Mouse (Mus musculus): ENCODE measurements around the gene Dcp1a. TPM values are rescaled to one million over a fixed set of nuclear protein-coding genes. Genes with fewer than 3 reads are reported as not detected.
A peak's percentile ranks its signal among the peaks of the same experiment; 100 is the strongest.
"Not testable (repeated sequence)": the region's sequence is repeated elsewhere in the genome, so short reads cannot be mapped to it uniquely, and the experiment has no call there.

The Dcp1a gene
- polyA plus RNA-seq, 1 experiment from 2014 or later, result 18.3 TPM

GRCm38 (mm10) chr14:30530726-30531269 is 51.5 kb downstream of the Dcp1a start:
- H3K27me3 ChIP-seq (ENCODE audit: control insufficient read depth, insufficient read depth, low read depth, low read length), result no peaks in the 10 kb centered on the region
- peaks cover 11% of the 10 kb centered on the region for H3K36me3 ChIP-seq (ENCODE audit: control insufficient read depth, insufficient read depth, low read length)
- no peak overlapping the region for H3K4me3 ChIP-seq (ENCODE audit: low read depth, low read length)
- H3K9me3 ChIP-seq (replicated peaks; ENCODE audit: control insufficient read depth, low read length, poor library complexity, severe bottlenecking), result no peaks in the 10 kb centered on the region
- 55% methylated on average over 8 of the region's 8 CpGs for WGBS
- no peak overlapping the region for H3K4me2 ChIP-seq (ENCODE audit: low read length)
- no peak overlapping the region for H3K27ac ChIP-seq (ENCODE audit: low read length)
- 0 out of 2 replicates have a peak, but pooled peaks have one; percentile 51 for ATAC-seq
- no peaks in the 10 kb centered on the region; the same call in 1 of the 2 replicates for H3K4me1 ChIP-seq (ENCODE audit: control insufficient read depth, insufficient read depth, low read length)
- no peak overlapping the region for H3K9ac ChIP-seq (ENCODE audit: low read depth, low read length)

GRCm38 (mm10) chr14:30531431-30531830 is 52.1 kb downstream of the Dcp1a start:
- 66% methylated on average over 5 of the region's 5 CpGs for WGBS
- Histone ChIP-seq H3K9ac (ENCODE audit: low read depth, low read length) (no peak overlapping the region), H3K27me3 (ENCODE audit: control insufficient read depth, insufficient read depth, low read depth, low read length) (no peaks in the 10 kb centered on the region), H3K27ac (ENCODE audit: low read length) (no peak overlapping the region), H3K4me1 (ENCODE audit: control insufficient read depth, insufficient read depth, low read length) (no peaks in the 10 kb centered on the region; the same call in 1 of the 2 replicates), H3K4me2 (ENCODE audit: low read length) (no peak overlapping the region), H3K4me3 (ENCODE audit: low read depth, low read length) (no peak overlapping the region), H3K9me3 (replicated peaks; ENCODE audit: control insufficient read depth, low read length, poor library complexity, severe bottlenecking) (no peaks in the 10 kb centered on the region), H3K36me3 (ENCODE audit: control insufficient read depth, insufficient read depth, low read length) (peaks cover 6% of the 10 kb centered on the region)
- no peak for ATAC-seq

- Histone ChIP-seq H3K4me1 (ENCODE audit: control insufficient read depth, insufficient read depth, low read length) (no peaks in the 10 kb centered on the region; the same call in 1 of the 2 replicates), H3K9ac (ENCODE audit: low read depth, low read length) (no peak overlapping the region), H3K36me3 (ENCODE audit: control insufficient read depth, insufficient read depth, low read length) (peaks cover 3% of the 10 kb centered on the region), H3K4me2 (ENCODE audit: low read length) (no peak overlapping the region), H3K27ac (ENCODE audit: low read length) (no peak overlapping the region), H3K4me3 (ENCODE audit: low read depth, low read length) (no peak overlapping the region), H3K27me3 (ENCODE audit: control insufficient read depth, insufficient read depth, low read depth, low read length) (no peaks in the 10 kb centered on the region), H3K9me3 (replicated peaks; ENCODE audit: control insufficient read depth, low read length, poor library complexity, severe bottlenecking) (no peaks in the 10 kb centered on the region)
- WGBS, result 93% methylated on average over 6 of the region's 6 CpGs
- no peak for ATAC-seq
These were observed 52.6 kb downstream of the Dcp1a start for GRCm38 (mm10) chr14:30531896-30532295.

- Histone ChIP-seq H3K27me3 (ENCODE audit: control insufficient read depth, insufficient read depth, low read depth, low read length) (no peaks in the 10 kb centered on the region), H3K9ac (ENCODE audit: low read depth, low read length) (no peak overlapping the region), H3K36me3 (ENCODE audit: control insufficient read depth, insufficient read depth, low read length) (no peaks in the 10 kb centered on the region; the same call in 1 of the 2 replicates), H3K4me2 (ENCODE audit: low read length) (no peak overlapping the region), H3K4me1 (ENCODE audit: control insufficient read depth, insufficient read depth, low read length) (no peaks in the 10 kb centered on the region; the same call in 1 of the 2 replicates), H3K4me3 (ENCODE audit: low read depth, low read length) (no peak overlapping the region), H3K27ac (ENCODE audit: low read length) (no peak overlapping the region), H3K9me3 (replicated peaks; ENCODE audit: control insufficient read depth, low read length, poor library complexity, severe bottlenecking) (no peaks in the 10 kb centered on the region)
- ATAC-seq, result no peak
- WGBS, result 84% methylated on average over 6 of the region's 6 CpGs
These were observed 54.6 kb downstream of the Dcp1a start for GRCm38 (mm10) chr14:30533780-30534450.

GRCm38 (mm10) chr14:30541541-30541940 is 62.2 kb downstream of the Dcp1a start:
- Histone ChIP-seq H3K4me3 (ENCODE audit: low read depth, low read length) (no peak overlapping the region), H3K9me3 (replicated peaks; ENCODE audit: control insufficient read depth, low read length, poor library complexity, severe bottlenecking) (no peaks in the 10 kb centered on the region), H3K27ac (ENCODE audit: low read length) (no peak overlapping the region), H3K4me2 (ENCODE audit: low read length) (no peak overlapping the region), H3K27me3 (ENCODE audit: control insufficient read depth, insufficient read depth, low read depth, low read length) (no peaks in the 10 kb centered on the region), H3K4me1 (ENCODE audit: control insufficient read depth, insufficient read depth, low read length) (no peaks in the 10 kb centered on the region), H3K9ac (ENCODE audit: low read depth, low read length) (no peak overlapping the region), H3K36me3 (ENCODE audit: control insufficient read depth, insufficient read depth, low read length) (no peaks in the 10 kb centered on the region)
- 64% methylated on average over 10 of the region's 10 CpGs for WGBS
- ATAC-seq, result peak; percentile 73; the same call in 1 of the 2 replicates

- H3K27ac ChIP-seq (ENCODE audit: low read length); H3K4me3 ChIP-seq (ENCODE audit: low read depth, low read length); H3K4me1 ChIP-seq (ENCODE audit: control insufficient read depth, insufficient read depth, low read length); H3K27me3 ChIP-seq (ENCODE audit: control insufficient read depth, insufficient read depth, low read depth, low read length); H3K36me3 ChIP-seq (ENCODE audit: control insufficient read depth, insufficient read depth, low read length); H3K9me3 ChIP-seq (replicated peaks; ENCODE audit: control insufficient read depth, low read length, poor library complexity, severe bottlenecking); H3K9ac ChIP-seq (ENCODE audit: low read depth, low read length); ATAC-seq; H3K4me2 ChIP-seq (ENCODE audit: low read length): not testable (repeated sequence)
- 90% methylated on average over 5 of the region's 5 CpGs for WGBS
These were observed 64.0 kb downstream of the Dcp1a start for GRCm38 (mm10) chr14:30543331-30543730.

- Histone ChIP-seq H3K4me2 (ENCODE audit: low read length) (peak within 1 kb of the TSS; percentile 86), H3K9me3 (replicated peaks; ENCODE audit: control insufficient read depth, low read length, poor library complexity, severe bottlenecking) (no peaks in the 10 kb centered on the region), H3K9ac (ENCODE audit: low read depth, low read length) (peak within 1 kb of the TSS; percentile 96), H3K27me3 (ENCODE audit: control insufficient read depth, insufficient read depth, low read depth, low read length) (no peaks in the 10 kb centered on the region), H3K4me1 (ENCODE audit: control insufficient read depth, insufficient read depth, low read length) (peaks cover 34% of the 10 kb centered on the region), H3K27ac (ENCODE audit: low read length) (peak within 1 kb of the TSS; percentile 95), H3K36me3 (ENCODE audit: control insufficient read depth, insufficient read depth, low read length) (no peaks in the 10 kb centered on the region), H3K4me3 (ENCODE audit: low read depth, low read length) (peak within 1 kb of the TSS; percentile 85)
- peak; percentile 41 for ATAC-seq
- 26% methylated on average over 8 of the region's 8 CpGs for WGBS
These were observed 68.9 kb downstream of the Dcp1a start, which contains the start of gene Tkt for GRCm38 (mm10) chr14:30548131-30548720. Gene Tkt (plus strand): TSS chr14:30548359.

- Histone ChIP-seq H3K4me2 (ENCODE audit: low read length) (peak overlapping the region; percentile 86), H3K4me1 (ENCODE audit: control insufficient read depth, insufficient read depth, low read length) (peaks cover 37% of the 10 kb centered on the region), H3K36me3 (ENCODE audit: control insufficient read depth, insufficient read depth, low read length) (no peaks in the 10 kb centered on the region), H3K9me3 (replicated peaks; ENCODE audit: control insufficient read depth, low read length, poor library complexity, severe bottlenecking) (no peaks in the 10 kb centered on the region), H3K9ac (ENCODE audit: low read depth, low read length) (peak overlapping the region; percentile 96), H3K27ac (ENCODE audit: low read length) (peak overlapping the region; percentile 95), H3K27me3 (ENCODE audit: control insufficient read depth, insufficient read depth, low read depth, low read length) (no peaks in the 10 kb centered on the region), H3K4me3 (ENCODE audit: low read depth, low read length) (peak overlapping the region; percentile 85)
- ATAC-seq, result peak; percentile 92
- WGBS, result under 1% methylated on average over 69 of the region's 69 CpGs
These were observed 69.8 kb downstream of the Dcp1a start for GRCm38 (mm10) chr14:30548965-30549776.
